Mouse (Mus musculus) right cerebral cortex, adult 18-20 months (tissue): ENCODE results near the gene Hamp2.

Source experiments
- DNase-seq: peaks from one replicate; pipeline ENCODE4 v3.0.0; 2022; ENCODE audit warnings: mixed read lengths

Gene Hamp2

GRCm38 (mm10) chr7:30890681-30891080, 33.8 kb downstream of the Hamp2 start:
- DNase-seq: no peak

- DNase-seq: no peak
Observed at GRCm38 (mm10) chr7:30888786-30889185, 35.7 kb downstream of the Hamp2 start.

- DNase-seq: no peak
Observed at GRCm38 (mm10) chr7:30887568-30888188, 36.8 kb downstream of the Hamp2 start.

GRCm38 (mm10) chr7:30886852-30887251, 37.6 kb downstream of the Hamp2 start:
- DNase-seq: no peak

GRCm38 (mm10) chr7:30884047-30884446, 40.4 kb downstream of the Hamp2 start:
- no peak for DNase-seq

DNA sequence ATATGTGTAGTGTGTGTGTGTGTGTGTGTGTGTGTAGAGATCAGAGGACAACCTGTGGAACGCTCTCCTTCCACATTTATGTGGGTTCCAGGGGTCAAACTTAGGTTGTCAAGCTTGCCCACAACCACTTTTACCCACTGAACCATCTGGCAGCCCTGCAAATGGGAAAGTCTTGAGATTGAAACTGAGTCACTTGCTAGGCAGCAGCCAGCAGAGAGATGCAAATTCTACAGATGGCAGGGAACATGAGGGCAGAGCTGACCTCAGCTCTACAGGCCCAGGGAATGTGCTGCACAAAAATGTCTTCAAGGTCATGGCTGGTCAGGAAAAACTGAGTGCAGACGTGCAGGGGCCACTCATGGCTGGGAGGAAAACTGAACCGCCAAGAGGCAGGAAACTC, 43.1 kb downstream of the Hamp2 start:
- DNase-seq: no peak

DNA sequence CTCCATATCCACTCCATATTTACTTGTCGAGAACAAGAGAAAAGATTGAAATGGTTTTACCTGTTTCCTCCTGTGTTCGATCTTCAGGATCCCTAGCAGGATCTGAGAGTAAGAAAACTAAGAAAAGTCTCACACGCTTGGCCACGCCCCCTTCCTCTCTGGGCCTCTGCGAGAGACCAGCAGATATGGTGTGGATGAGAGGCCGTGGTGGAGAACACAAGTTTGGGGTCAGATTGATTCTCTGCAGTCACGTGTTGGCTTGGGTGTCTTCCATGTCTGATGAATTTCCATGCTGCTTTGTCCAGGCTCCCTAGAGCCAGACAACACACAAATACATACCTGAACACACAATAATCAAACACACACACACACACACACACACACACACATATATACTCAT, 44.3 kb downstream of the Hamp2 start, which contains the start of gene Cd22:
Gene Cd22, minus strand, starts transcription at position 167 of the 400 bp plus-strand sequence.
- no peak for DNase-seq

DNA sequence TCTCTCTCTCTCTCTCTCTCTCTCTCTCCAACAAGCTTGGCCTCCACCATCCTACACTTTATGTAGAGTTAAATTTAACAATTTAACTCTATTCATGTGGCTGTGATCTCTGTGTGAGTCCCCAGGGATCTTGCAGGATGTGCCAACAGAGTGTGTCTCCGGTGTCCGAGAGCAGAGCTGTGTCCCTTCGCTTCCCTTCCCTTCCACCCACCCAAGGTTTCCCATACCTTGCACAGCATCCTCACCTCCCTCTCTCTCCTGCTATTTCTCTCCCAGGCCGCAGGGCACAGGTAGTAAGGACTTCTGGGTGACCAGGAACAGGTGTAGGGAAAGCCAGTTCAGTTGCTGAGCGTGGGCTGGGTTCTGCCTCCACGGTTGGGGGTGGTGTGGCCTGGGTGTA, 45.5 kb downstream of the Hamp2 start:
- no peak for DNase-seq

- DNase-seq: peak; percentile 57
Observed at GRCm38 (mm10) chr7:30873083-30873482, 51.4 kb downstream of the Hamp2 start.
